Mouse (Mus musculus) forebrain, embryonic 15.5 days (tissue): ENCODE data around the gene Spin4. TPM values are rescaled to one million over a fixed set of nuclear protein-coding genes. Genes with fewer than 3 reads are reported as not detected.

ENCODE experiments used
- ATAC-seq: fragments of 200-750 bp; cut with Nextera tagmentation; replicated peaks from 2 replicates; pipeline ENCODE4 v1.8.0; 2017; ENCODE audit warnings: mild to moderate bottlenecking, moderate TSS enrichment, moderate library complexity
- H3K27ac ChIP-seq: fragments of 300-500 bp; sonication (generic); replicated peaks from 2 replicates; pipeline ENCODE4 v1.5.1; 2015; ENCODE audit warnings: mild to moderate bottlenecking, inconsistent platforms
- H3K27me3 ChIP-seq: fragments of 300-500 bp; sonication (generic); 2 replicates; pipeline ENCODE4 v1.6.1; 2015; ENCODE audit warnings: inconsistent platforms
- H3K36me3 ChIP-seq: fragments of 300-500 bp; sonication (generic); 2 replicates; pipeline ENCODE4 v1.6.1; 2015; ENCODE audit warnings: mild to moderate bottlenecking, inconsistent platforms
- H3K4me1 ChIP-seq: fragments of 300-500 bp; sonication (generic); 2 replicates; pipeline ENCODE4 v1.6.1; 2015; ENCODE audit warnings: inconsistent platforms
- H3K4me2 ChIP-seq: fragments of 300-500 bp; sonication (generic); replicated peaks from 2 replicates; pipeline ENCODE4 v1.6.1; 2015; ENCODE audit warnings: mild to moderate bottlenecking, inconsistent platforms
- H3K4me3 ChIP-seq: fragments of 300-500 bp; sonication (generic); 2 replicates; pipeline ENCODE4 v1.5.1; 2015; ENCODE audit warnings: mild to moderate bottlenecking, inconsistent platforms
- H3K9ac ChIP-seq: fragments of 300-500 bp; sonication (generic); replicated peaks from 2 replicates; pipeline ENCODE4 v1.6.1; 2015; ENCODE audit warnings: mild to moderate bottlenecking, inconsistent platforms
- H3K9me3 ChIP-seq: fragments of 300-500 bp; sonication (generic); 2 replicates; pipeline ENCODE4 v1.6.1; 2016; ENCODE audit warnings: inconsistent platforms
- WGBS: fragments of 180-500 bp; shearing (Covaris S2); methylation state at CpG from one replicate; pipeline ENCODE4 v1.1.7; 2015; ENCODE audit warnings: mixed read lengths; 5-methylcytosine and 5-hydroxymethylcytosine counted together
- polyA plus RNA-seq: library from polyadenylated mRNA; unstranded; fragments of >200 nt; fragmentation: Nextera tagmentation; extraction: Ambion mirVana; gene quantifications from 2 replicates; pipeline ENCODE4 v1.2.1, GENCODE M21; 2015

Gene Spin4
- polyA plus RNA-seq: 4.1 and 4.3 TPM in 2 replicates

DNA sequence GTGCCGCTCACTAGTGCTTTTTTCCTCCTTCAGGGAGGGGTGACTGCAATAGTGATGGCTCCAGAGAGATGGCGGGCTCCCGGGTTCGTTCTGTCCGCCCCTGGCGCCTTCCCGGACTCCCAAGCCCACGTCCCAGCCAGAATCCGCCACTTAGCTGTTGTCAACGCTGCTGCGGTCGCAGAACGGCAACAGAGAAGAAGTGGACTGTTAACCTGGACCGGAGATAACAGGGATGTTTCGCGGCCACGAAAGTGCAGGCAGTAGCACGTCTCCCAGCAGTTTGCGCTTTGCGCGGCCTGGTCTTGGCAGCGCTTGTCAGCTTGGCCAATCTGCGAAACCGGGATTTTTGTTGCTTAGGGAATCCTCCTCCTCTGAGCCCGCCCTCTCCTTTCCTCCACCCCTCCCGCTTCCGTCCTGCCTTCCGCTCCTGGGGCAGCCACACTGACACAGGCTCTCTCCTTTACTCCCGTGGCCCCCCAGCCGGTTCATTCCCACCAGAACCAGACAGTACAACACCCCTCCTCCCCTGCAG is at the start of gene Spin4:
Gene Spin4, minus strand, starts transcription at position 322 of the 532 bp plus-strand sequence.
- ATAC-seq: peak; percentile 96
- no peaks in the 10 kb centered on the region for H3K27me3 ChIP-seq
- no peaks in the 10 kb centered on the region for H3K36me3 ChIP-seq
- no peaks in the 10 kb centered on the region for H3K9me3 ChIP-seq
- peak within 1 kb of the TSS; percentile 86 for H3K27ac ChIP-seq
- H3K4me2 ChIP-seq: peak within 1 kb of the TSS; percentile 58
- H3K9ac ChIP-seq: peak within 1 kb of the TSS; percentile 61
- 13% methylated on average over 30 of the region's 30 CpGs for WGBS
- no peaks in the 10 kb centered on the region for H3K4me1 ChIP-seq
- peak within 1 kb of the TSS; percentile 56 for H3K4me3 ChIP-seq

DNA sequence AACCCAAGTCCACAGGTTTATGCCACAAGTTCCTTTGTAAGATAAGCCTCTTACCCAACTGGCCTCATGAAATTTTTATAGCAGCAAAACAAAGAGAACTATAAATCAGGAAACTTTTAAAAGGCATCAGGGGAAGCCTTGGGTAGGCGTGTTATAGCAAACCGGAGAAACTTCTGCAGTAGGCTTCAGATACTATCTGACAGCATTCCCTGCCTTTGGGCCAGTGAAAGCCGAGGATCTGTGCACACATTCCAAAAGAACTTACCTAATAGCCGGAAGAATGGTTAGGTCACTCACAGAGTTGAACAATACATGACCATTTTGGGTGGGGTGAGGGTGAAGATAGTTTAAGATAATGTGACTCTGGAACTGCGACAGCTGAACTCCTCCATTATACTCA is 1.4 kb upstream of the Spin4 start:
- Histone ChIP-seq H3K27ac (no peak overlapping the region), H3K9ac (no peak overlapping the region), H3K36me3 (no peaks in the 10 kb centered on the region), H3K4me1 (no peaks in the 10 kb centered on the region), H3K9me3 (no peaks in the 10 kb centered on the region), H3K4me2 (no peak overlapping the region), H3K27me3 (no peaks in the 10 kb centered on the region), H3K4me3 (no peak overlapping the region)
- 69% methylated on average over 5 of the region's 5 CpGs for WGBS
- no peak for ATAC-seq

DNA sequence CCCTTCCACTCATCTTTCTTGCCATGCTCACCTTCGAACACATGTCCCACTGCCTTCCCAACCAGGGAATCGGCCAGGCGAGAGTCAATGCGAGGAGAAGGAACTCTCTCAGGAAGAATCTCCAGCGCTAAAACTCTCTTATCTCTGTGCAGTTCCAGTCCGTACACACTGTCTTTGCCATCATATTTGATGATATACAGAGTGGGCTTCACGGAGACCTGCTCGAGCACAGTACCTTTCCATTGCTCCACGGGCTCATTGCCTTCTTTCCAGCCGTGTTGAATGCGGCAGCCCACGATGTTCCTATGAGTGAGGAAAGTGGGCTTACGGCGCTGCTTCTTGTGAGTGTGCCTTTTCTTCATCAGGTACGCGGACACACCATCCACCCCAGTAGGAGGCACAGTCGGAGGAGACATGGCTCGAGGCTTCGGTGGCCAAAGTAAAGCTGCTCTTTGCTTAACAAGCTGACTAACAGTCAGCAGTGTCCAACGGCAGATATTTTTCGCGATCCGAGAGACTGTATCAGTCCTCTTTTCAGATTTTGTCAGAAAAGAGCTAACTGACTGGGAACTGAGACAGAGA is 612 bp downstream of the Spin4 start:
- peak overlapping the region; percentile 58 for H3K4me2 ChIP-seq
- ATAC-seq: peak; percentile 66
- no peaks in the 10 kb centered on the region for H3K9me3 ChIP-seq
- 25% methylated on average over 23 of the region's 23 CpGs for WGBS
- no peaks in the 10 kb centered on the region for H3K4me1 ChIP-seq
- peak overlapping the region; percentile 86 for H3K27ac ChIP-seq
- H3K36me3 ChIP-seq: no peaks in the 10 kb centered on the region
- no peaks in the 10 kb centered on the region for H3K27me3 ChIP-seq
- peak overlapping the region; percentile 56 for H3K4me3 ChIP-seq
- peak overlapping the region; percentile 61 for H3K9ac ChIP-seq

DNA sequence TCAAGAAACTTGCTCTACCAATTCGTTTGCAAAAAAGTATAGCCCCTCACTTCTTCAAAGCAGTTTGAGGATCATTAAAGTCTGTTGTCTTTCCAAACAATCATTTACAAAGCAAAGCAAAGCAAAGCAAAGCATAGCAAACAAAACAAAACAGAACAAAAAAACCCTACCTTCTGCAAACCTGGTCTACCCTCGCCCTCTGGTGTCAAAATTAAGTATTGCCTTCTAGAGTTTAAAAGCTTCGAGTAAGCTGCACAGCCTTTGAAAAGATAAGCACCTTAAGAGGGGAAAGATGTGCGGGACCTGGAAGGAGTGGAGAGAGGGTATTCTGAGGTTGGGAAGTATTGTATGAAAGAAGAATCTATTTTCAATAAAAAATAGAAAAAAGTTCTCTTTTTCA is 14.4 kb downstream of the Spin4 start:
- Histone ChIP-seq H3K27ac (no peak overlapping the region), H3K9ac (no peak overlapping the region), H3K9me3 (no peaks in the 10 kb centered on the region), H3K4me1 (no peaks in the 10 kb centered on the region), H3K4me2 (no peak overlapping the region), H3K36me3 (no peaks in the 10 kb centered on the region), H3K4me3 (no peak overlapping the region), H3K27me3 (no peaks in the 10 kb centered on the region)
- no peak for ATAC-seq
- WGBS: 25% methylated on average over 4 of the region's 4 CpGs

DNA sequence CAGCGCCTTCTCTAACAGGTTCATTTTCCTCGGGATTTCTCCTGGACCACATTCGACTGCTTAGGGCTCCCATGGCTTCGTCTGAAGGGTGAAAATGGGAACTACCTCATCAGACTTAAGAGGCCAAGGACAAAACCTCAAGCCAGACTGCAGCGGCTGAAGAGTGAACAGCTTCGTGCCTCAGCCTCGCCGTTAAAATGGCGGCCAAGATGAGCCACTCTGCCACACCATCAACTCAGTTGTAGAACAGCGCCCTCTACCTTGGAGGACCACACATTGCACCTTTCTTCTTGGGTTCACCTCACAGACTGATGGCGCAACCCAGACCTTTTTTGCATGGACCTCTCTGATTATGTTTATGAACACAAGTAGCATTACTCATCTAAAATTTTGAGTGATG is 27.6 kb downstream of the Spin4 start:
- Histone ChIP-seq H3K4me2 (no peak overlapping the region), H3K36me3 (no peaks in the 10 kb centered on the region), H3K9me3 (no peaks in the 10 kb centered on the region), H3K9ac (no peak overlapping the region), H3K27ac (no peak overlapping the region), H3K4me3 (no peak overlapping the region), H3K27me3 (no peaks in the 10 kb centered on the region), H3K4me1 (no peaks in the 10 kb centered on the region)
- no peak for ATAC-seq
- WGBS: 94% methylated on average over 11 of the region's 11 CpGs

DNA sequence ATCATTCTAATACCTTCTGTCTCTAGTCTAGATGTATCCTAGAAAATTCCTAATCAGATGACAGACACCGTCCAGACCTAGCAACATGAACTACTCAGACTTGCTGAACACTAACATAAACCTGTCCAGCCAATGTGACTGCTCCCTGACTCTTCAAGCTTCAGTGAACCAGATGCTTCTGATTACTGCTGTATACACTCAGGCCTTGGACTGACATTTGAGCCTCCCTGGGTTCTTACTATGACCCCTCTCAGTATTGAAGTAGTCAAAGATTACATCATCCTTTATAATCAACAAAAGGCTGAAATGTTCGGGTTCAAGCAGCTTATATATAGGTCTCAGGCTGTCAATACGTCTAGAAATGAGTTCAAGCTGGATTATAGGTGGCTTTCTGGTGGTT is 32.4 kb downstream of the Spin4 start:
- no peaks in the 10 kb centered on the region for H3K4me1 ChIP-seq
- WGBS: 44% methylated on average over 3 of the region's 3 CpGs
- no peak overlapping the region for H3K4me3 ChIP-seq
- ATAC-seq: no peak
- no peak overlapping the region for H3K9ac ChIP-seq
- no peaks in the 10 kb centered on the region for H3K9me3 ChIP-seq
- H3K36me3 ChIP-seq: no peaks in the 10 kb centered on the region
- no peak overlapping the region for H3K4me2 ChIP-seq
- no peaks in the 10 kb centered on the region for H3K27me3 ChIP-seq
- H3K27ac ChIP-seq: no peak overlapping the region

DNA sequence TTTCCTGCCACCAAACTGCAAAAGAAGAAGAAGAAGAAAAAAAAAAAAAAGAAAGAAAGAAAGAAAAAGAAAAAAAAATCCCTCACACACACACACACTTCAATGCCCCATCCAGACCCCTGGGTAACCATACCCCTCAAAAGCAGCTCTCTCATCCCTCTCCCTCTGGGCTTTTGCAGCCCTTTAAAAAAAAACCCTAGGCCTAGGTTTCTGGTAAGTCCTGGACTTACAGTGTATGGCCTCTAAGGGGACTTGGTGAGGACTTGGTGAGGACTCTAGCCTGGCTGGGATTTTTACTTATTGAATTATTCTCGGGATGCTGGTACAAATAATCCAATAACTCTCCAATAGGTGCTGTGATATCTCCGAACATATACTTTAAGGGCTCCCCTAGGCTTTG is 35.6 kb downstream of the Spin4 start:
- Histone ChIP-seq H3K9ac (peak overlapping the region; percentile 37; the same call in 1 of the 2 replicates), H3K27me3 (no peaks in the 10 kb centered on the region), H3K4me2 (peak overlapping the region; percentile 57), H3K27ac (no peak overlapping the region), H3K4me3 (peak overlapping the region; percentile 43), H3K9me3 (no peaks in the 10 kb centered on the region), H3K36me3 (no peaks in the 10 kb centered on the region), H3K4me1 (no peaks in the 10 kb centered on the region)
- no peak for ATAC-seq
- WGBS: 79% methylated on average over 2 of the region's 2 CpGs

DNA sequence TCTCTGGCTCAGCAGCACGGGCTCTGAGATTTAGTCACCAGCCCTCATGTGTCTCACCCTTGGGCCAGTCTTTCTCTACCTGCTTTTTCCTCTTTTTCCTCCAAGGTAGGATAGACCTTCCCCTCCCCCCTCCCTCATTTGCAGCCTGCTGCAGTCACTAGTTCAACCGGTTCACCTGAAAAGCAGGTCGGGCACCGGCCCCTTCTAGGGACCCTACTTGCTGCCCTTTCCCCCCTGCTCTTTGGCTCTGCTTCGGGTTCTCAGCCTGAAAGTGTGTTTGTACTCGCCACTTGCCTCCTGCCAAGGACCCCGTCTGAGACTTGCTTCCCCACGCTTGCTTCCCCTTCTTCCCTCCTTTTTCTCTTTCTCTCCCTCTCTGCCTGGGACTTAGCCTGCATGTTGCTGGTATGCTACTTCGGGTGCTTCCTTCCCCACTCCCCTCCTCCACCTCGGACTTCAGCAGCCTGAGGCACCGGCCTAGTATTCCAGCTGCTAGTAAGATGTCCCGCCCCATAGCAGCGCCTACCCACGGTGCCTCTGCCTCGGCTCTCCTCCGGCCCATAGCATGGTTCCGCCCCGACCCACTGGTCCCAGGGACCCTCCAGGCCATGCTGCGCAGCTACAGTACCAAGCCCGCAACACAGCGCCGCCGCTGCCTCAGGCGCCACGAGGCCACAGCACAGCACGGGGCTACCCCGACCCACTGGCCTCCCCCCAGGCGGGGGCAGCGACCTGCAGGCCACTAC is 36.2 kb downstream of the Spin4 start:
- Histone ChIP-seq H3K4me3 (peak overlapping the region; percentile 43), H3K9ac (peak overlapping the region; percentile 37), H3K36me3 (no peaks in the 10 kb centered on the region), H3K4me2 (peak overlapping the region; percentile 57), H3K27ac (no peak overlapping the region), H3K27me3 (no peaks in the 10 kb centered on the region), H3K9me3 (no peaks in the 10 kb centered on the region), H3K4me1 (no peaks in the 10 kb centered on the region)
- ATAC-seq: peak; percentile 80
- WGBS: 14% methylated on average over 28 of the region's 29 CpGs

Other genes with a start within 250 kb of the Spin4 start
- 41.7 and 46.0 TPM in 2 replicates for gene Arhgef9, start 170.2 kb upstream of the Spin4 start, polyA plus RNA-seq